Mouse (Mus musculus) skeletal muscle tissue, adult 2 months (tissue): ENCODE data around the gene Gpc3.

Experiments
- DNase-seq: peaks from one replicate; pipeline ENCODE4 v3.0.0-alpha.2; 2012; ENCODE audit warnings: low read depth, low spot score

The Gpc3 gene

DNA sequence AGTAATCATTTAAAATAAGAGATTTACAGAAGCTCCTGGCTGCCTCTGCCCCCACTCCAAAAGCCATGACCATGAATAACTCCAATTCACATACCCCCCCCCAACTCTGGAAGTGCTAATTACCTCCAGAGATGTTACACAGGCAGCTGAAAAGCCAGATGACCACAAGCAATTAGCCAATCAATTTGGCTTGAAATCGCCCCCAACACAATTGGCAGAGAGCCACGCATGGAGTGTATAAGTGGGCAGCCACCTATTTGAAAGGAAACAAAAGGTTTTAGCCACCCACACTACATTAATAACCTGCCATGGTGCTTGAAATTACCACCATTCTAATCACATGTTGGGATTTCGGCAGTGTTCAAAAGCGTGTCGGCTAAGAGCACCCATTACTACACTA, 55.2 kb downstream of the Gpc3 start:
- no peak for DNase-seq

DNA sequence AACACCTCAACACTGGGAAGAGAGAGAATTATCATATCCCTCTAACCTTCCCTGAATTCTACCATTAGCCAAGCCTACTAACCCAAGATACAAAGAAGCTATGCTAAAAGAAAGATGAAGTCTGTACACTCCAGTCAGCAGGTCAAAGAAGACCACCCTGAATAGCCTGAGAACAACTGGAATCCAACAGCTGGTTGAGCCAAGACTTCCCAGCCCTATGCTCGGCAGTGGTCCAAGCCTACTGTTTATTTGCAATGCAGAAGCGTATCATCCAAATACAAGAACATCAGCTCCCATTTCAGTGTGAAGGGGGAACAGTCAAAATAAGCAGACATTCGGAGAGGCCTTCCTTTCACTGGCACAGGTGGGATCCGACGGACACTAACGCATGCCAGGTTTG, 56.3 kb downstream of the Gpc3 start:
- no peak for DNase-seq

DNA sequence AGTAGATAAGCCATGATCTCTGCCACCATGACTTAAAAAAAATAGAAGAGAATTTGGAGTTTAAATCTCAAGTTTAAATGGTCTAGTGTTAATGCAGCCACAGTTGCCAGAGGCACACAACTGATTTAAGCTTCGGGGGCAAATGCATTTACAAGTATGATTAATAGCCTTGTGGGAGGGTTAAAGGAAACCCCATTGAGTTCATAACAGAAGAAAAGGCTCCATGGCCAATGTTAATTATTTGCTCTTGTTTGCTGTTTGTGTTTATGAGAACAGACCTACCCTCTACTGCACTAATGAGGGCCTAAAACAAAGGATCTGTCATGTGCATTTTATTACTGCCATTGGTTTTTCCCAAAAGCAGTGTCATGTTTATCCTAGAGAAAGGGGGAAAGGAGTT, 62.5 kb downstream of the Gpc3 start:
- no peak for DNase-seq

DNA sequence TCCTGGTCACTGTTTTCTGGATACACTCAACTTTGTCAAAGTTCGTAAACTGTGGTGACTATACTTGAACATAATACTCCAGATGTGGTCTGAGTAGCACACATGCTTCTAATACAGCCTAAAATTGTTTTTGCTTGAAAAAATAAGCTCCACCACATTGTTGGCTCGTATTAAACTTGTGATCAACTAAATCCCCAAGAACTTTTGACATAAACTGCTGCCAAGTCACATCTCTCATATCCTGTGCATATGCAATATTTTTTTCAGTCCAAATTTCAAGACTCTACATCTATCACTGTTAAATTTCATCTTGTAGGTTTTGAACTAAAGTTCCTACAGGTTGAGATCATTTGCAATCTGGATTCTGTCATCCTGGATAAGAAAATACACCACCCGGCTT, 69.1 kb downstream of the Gpc3 start:
- DNase-seq: no peak

DNA sequence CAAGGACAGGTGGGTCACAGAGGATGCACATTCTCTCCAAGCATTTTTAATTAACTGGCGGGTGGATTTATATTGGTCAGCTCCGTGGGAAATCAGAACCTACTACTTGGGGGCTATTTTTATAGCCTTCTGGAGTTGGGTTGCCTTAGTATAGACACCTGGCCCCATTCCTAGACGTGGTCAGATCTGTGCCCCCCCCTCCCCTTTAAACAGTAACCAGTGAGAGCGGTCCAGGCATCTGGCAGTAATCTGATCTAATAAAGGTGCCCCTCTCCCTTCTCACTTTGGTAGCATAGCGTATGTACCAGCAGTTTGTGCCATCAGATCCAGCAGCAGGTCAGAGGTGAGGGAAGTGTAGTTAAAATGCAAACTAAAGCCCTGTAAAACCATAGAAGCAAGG, 76.5 kb downstream of the Gpc3 start:
- no peak for DNase-seq

DNA sequence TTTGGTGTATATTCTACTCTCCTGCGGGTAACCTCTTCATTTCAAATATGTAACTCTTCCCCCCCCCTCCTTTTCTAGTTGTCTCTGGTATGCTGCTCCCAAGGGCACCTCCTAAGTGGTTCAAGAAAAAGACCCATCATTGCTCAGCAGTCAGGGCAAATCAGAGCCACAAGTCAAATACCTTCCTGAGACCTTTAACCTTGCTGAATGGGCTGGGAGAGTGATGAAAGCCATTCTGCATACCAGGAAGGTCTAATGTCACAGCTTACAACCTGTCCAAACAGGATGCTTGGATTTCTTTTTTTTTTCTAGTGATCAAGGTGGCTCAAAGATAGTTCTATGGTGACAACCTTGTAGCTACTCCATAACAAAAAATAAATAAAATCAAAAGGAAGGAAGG, 80.0 kb downstream of the Gpc3 start:
- no peak for DNase-seq

DNA sequence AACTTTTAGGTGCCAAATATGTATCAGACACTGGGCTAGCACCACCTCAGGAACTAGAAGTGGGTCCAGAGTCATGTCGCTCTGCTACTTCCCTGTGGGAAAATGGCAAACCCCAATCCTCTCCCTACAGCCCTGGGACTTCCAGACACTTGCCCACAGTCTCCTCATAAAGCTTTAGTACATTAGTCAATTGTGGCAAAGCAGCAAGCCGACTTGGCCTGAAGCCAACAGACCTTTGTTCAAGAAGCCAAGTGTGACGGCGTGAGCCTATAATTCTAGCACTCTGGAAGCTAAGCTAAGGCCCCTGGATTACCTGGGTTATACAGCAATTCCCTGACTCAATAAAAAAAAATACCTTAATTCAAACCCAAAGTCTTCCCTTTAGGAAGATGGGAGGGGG, 80.7 kb downstream of the Gpc3 start:
- DNase-seq: no peak

DNA sequence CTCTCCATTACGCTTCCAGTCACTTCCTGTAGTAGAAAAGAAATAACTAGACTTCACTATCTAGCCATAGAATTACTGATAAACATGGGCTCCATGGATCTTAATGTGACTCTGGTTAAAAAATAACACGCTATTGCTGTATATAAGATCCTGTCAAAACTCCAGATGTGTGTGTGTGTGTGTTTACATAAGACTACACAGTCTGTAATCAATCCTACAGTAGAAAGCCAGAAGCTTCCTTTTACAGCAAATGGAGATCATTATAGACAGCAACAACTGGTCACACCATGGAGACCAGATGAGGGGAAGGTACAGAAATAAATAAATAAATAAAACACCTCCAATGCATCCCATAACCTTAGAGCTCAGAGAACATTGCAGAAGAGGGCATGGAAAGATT, 81.6 kb downstream of the Gpc3 start:
- DNase-seq: no peak

DNA sequence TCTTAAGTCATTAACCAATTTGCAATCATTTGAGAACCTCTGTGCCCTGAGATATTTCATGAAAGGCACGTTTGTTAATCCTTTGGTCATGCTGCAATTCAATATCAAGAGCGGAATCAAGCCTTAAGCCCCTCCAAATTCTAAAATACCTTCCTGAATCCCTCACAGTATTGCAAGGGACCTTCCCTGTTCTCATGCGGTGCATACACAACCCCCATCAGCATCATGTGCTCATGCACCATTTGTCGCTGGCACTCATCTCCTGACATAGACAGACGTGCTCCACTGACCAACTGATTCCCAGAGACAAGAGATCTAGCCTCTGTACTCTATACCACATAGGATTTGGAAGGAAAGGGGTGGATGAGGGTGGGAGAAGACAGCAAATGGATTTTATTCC, 87.7 kb downstream of the Gpc3 start:
- no peak for DNase-seq

DNA sequence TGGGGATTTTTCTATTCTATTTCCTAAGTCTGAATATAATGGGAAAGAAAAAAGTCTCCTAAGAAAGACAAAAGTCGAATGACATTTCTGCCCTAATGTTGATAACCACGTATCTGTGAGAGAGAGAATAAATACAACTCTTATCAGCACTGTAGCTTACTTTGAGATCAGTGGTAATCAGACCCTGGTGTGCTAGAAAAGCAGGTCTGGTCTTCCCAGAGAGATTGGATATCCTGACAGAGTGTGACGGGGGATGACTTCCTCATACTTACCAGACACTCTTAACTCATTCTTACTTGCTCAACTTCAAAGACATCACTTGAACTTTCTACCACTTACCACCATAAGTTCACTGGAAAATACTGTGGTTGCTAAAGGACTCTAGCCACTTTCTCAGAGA, 88.6 kb downstream of the Gpc3 start:
- DNase-seq: no peak

DNA sequence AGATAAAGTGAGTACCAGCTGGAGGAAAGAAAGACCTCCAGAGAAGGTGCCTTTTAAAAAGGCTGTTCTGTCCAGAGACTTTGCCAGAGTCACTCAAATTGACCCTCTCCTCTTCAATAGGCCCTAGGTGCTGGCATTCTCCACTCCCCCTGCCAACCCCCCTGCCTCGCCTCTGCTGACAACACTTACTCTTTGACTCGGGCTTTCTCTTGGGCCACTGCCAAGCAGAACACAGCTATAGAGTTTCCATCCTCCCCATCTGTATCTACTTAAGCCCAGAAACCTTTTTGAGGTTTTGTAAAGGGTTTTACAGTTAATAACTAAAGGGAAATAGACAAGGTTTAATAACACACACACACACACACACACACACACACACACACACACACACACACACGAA, 99.2 kb downstream of the Gpc3 start:
- DNase-seq: no peak

DNA sequence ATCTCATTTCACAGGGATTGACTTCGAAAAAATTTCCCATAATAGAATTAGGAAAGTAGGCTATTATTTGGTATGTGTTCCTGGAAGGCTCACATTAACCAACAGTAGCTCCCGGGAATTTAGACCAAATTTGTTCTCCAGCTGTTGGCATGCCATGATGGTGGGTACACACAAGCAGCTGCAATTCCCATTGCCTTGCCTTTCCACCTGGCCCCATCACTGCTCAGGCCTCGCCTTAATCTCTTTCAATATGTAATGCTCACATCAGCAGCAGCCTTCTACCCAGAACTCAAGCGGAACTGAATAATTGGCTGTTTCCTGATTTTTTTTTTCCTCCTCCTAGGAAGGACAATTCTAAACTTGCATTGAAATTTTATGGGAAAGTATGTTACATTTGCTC, 102.6 kb downstream of the Gpc3 start:
- DNase-seq: no peak

DNA sequence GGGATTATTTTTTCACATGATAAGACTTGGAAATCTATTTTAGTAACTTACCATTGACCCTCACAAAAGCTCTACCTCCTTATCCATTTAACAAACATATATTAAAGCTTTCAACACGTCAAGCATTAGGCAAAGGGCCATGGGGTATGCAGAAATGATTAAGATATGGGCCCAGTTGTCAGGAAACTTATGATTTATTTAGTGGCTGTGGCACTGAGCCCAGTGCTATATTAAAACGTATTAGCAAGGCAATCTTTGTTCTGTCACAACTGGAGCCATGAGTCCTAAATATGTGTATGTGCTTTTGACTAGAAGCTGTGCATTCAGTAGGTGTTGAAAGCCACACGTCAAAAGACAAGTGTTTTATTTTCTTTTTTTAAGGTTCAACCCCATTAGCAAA, 109.9 kb downstream of the Gpc3 start:
- no peak for DNase-seq

DNA sequence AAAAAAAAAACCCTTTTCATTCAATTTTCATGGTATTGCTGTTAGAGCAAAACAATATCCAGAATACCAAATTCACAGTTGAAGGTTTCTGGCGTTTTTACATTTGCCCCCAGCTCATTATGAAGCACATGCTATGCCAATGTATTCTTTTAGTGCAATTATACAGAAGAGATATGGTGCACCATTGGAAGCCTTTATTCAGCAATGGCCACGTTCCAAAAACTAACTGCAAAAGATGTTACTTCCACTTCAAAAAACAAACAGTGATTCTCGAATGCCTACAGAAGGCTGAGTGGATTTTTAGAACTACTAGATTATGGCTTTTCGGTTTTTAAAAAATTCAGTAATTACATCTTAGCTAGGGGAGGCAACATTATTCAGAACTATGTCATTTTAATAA, 124.3 kb downstream of the Gpc3 start:
- no peak for DNase-seq

DNA sequence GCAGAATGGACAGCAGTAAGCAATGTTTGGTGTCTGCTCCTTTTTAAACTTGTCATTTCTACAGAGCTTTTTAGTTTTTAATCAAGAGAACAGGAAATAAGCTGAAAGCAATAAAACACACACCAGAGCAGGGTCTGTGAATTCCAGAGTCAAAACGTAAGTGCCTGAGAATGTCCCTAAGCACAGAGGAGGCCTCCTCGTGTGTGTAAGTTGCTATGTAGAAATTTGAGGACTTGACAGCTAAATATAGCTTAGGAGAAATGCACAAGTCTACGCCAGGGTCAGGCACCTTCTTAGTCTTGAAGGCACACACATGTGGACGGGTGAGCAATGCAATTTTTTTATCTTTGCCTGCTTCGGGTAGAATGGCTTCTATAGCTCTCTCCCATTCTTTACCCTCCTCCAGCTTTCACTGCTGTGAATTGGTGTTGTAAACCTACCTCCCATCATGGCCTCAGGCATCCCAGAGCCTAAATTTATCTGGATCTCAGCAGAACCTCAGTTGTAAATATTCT, 158.6 kb downstream of the Gpc3 start:
- DNase-seq: peak; percentile 8

DNA sequence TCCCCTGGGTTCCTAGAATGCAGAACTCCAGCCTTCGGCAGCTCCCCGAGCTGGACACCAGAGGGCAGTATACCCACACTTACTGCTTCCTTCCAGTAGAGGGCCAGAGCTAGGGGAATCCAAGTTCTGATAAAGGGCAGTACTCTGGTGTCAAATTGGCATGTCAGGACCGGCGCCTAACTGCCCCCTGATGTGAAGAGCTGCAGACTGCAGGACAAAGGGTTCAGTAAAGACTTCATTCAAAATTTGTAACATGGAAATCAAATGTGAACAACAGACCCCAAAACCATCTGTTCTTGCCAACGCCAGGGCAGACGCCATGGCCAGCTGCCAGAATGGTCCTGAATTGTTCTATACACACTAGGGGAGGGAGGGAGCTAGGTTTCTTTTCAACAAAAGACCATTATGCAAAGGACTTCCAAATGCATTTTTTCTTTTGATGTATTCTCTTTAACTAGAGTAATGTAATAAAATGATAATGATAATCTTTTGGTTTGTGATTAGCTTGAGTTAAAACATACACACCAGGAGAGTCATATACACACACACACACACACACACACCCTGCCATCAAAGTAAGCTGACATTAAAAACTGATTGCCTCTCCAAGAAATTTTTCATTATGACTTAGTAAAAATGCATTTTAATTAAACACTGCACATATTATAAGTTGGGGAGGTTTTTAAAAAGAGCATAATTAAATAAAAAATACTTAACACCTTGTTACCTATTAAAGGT, 160.1 kb downstream of the Gpc3 start:
- peak; percentile 48 for DNase-seq

DNA sequence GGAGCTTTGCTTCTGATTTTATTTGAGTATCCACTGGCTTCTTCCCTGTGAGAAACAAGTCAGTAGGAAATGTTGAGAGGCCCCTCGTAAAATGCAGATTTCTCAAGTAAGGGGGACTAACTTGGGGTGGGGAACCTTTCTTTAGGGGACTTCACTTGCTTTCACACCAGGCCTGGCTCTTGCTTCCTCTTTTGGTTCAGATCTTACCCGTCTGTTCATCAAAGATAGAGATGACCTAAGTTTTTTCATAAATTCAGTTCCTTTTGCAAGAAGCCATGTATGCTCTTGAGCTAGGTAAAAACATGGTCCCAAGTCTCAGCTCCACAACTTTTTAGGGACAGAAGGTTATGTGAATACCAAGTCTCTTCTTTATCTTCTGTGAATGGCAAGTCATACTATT, 164.6 kb downstream of the Gpc3 start:
- DNase-seq: no peak

DNA sequence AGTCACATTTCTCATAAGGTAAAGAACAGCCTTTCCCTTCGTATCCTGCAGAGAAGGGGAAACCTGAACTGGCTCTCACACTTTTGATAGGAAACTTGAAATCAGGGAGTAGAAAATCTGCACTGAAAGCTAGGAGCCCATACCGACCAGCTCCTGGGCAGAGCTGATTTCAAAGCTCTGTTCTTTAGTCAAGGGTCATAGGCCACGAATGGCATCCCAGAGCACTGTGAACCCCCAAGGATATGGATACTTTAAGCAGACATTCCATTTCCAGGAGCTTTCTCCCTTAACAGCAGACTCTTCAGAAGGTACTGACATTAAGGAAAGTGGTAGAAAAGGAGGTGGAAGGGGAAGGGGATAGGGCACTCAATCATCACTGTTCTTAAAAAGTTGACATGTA, 165.3 kb downstream of the Gpc3 start:
- DNase-seq: no peak

DNA sequence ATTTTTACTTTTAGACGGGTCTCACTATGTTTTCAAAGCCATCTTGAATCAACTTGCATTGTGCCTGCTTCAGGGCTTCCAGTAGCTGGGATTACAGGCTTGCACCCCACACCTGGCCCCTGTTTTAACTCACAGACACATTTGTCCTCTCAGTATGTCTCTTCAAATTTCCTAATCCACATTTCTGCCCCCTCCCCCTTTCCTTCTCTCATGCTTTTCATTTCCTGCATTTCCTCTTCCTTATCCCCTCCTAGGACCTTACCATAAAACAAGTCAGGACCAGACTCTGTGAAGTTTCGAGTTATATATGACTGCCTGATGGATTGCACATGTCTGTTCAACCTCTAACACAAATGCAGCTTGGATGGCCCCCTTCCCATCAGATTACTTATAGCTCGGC, 167.2 kb downstream of the Gpc3 start:
- DNase-seq: no peak

DNA sequence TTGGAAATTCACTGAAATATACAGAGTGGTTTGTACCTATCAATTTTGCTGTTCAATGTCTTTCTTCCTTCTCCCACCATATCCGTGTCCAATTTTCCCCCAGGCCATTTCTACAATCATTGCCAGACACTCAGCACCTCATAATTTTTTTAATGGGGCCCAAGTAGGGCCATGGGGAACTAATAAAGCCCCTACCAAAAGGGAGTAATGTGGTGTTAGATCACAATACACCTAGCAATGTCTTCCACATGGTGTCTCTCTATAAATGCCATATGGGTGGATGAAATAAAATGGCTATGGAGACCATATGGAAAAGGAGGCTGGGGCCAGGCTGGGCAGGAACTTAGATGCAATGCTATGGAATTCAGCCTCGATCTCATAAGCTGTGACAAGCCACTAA, 168.8 kb downstream of the Gpc3 start:
- no peak for DNase-seq

DNA sequence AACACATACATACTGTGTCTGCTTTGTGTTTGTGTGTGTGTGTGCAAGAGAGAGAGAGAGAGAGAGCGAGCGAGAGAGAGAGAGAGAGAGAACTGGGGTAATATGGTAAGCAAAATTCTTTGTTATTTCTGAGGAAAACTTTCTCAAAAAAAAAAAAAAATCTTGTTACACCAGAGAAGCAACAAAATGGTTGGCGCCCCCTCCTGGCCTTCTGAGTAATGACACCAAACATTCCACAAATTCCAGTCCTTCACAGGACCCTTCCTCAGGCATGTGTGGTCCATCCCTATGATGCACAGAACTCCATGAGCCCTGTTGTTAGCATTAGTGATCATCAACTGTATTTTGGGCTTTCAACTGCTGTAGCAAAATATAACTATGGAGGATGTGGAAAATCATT, 172.0 kb downstream of the Gpc3 start:
- no peak for DNase-seq

DNA sequence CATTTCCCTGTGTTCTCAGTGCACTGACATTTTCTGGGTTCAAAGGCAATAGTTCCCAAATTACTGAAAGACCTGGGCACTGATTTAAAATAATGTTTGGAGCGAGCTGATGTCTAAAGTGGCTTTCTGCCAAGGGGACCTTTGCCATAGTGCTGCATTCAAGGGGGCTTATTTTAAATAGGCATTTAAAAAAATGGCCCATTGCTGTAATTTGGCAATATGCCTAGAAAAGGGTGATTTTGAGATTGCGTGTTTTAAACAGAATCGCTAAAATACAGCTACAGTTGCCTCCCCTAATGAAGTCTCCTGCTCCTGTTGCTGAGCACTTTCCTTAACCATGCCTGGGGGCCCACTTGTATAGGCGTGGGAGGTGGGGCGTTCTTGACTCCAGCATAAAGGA, 174.3 kb downstream of the Gpc3 start:
- no peak for DNase-seq

DNA sequence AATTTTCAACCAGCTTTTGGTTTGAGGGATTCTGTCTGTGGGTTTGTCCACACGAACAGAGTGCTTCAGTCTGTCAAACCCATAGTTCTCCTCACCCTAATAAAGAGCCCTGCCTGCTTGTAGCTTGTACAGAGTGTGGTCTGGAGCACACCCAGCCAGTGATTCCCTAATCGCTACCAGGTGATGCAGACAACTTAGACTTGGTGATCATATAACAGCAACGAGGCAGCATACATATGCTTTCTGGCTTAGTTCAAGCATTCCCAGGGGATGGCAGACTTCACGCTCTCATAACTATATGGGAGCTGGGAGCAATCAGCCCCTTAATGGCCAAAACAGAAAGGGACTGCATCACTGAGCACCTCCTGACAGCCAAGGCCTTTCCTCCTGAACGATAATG, 188.1 kb downstream of the Gpc3 start:
- DNase-seq: no peak

DNA sequence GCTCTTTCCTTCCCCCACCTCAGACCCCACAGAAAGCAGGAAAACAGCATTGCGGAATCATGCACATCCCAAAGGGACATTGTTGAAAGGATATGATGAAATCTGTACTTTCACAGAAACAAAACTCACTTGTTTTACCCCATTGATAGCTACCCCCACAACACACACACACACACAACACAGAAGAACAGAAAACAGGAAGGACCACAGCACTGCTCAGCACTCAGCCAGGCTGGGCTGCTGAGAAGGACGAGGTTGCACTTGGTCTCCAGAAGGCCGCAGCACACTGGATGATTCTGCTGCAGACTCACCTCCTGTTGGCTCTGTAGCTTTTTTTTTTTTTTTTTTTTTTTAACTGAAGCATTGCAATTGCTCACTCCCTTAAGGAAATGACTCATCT, 193.9 kb downstream of the Gpc3 start:
- peak; percentile 0 for DNase-seq
